Mouse (Mus musculus): ENCODE measurements at regions not wholly inside any gene's neighbourhood (a gene's known extent, or its start where the extent isn't known, plus 50 kb on each side); places are given as distances from the start of the nearest gene placed in this dataset.

GRCm38 (mm10) chr10:96515164-96515922 is 101.5 kb upstream of the Btg1 start:
- TF ChIP-seq POLR2A (IDR thresholded peaks at IDR 0.05; ENCODE audit: borderline replicate concordance, extremely low read depth, insufficient read depth, insufficient read length, poor library complexity, severe bottlenecking) (no peak), CTCF (IDR thresholded peaks at IDR 0.05; ENCODE audit: borderline replicate concordance, extremely low read depth, insufficient read depth, insufficient read length) (no peak)
